ENCODE assay signal across 12 mouse cellular contexts in genomic region chr4:83742806-83743460, GRCm38 (mm10).
DNase-seq lines count a peak whose midpoint lies in the region; ATAC-seq lines count a peak whose summit lies in the region.
"Had no signal": no experiment of that assay in that cellular context is flagged by ENCODE, and none has a peak within 500 bp of the region (broad histone marks: within the 10 kb centered on the region; RNA-seq: fewer than 3 reads in every experiment).

No protein-coding gene starts in this region.

- H3K9ac ChIP-seq in forebrain, embryonic 16.5 days (replicated peaks; ENCODE audit: low read depth, low read length): 0 out of 2 replicates have a peak overlapping the region, but pooled peaks have one; percentile 0
- no peak overlapping the region for H3K9ac ChIP-seq in midbrain, embryonic 12.5 days (replicated peaks)
- no peak overlapping the region for H3K9ac ChIP-seq in liver, embryonic 12.5 days
- H3K9ac ChIP-seq: lung, embryonic 15.5 days had no signal

- intact Hi-C loops in gastrocnemius, postnatal 36 days (cut with DNase I): no loop called here

- no peaks in the 10 kb centered on the region for H3K27me3 ChIP-seq in forebrain, embryonic 16.5 days (replicated peaks; ENCODE audit: control insufficient read depth, insufficient read depth, low read length)
- no peaks in the 10 kb centered on the region for H3K27me3 ChIP-seq in midbrain, embryonic 12.5 days
- no peaks in the 10 kb centered on the region for H3K27me3 ChIP-seq in liver, embryonic 12.5 days (replicated peaks)
- H3K27me3 ChIP-seq: lung, embryonic 15.5 days had no signal

- H3K36me3 ChIP-seq in forebrain, embryonic 16.5 days (ENCODE audit: control insufficient read depth, insufficient read depth): no peaks in the 10 kb centered on the region
- H3K36me3 ChIP-seq in midbrain, embryonic 12.5 days: no peaks in the 10 kb centered on the region
- no peaks in the 10 kb centered on the region for H3K36me3 ChIP-seq in liver, embryonic 12.5 days
- H3K36me3 ChIP-seq: lung, embryonic 15.5 days had no signal

- no peaks in the 10 kb centered on the region for H3K9me3 ChIP-seq in forebrain, embryonic 16.5 days (ENCODE audit: control insufficient read depth, low read length)
- no peaks in the 10 kb centered on the region for H3K9me3 ChIP-seq in midbrain, embryonic 12.5 days
- no peaks in the 10 kb centered on the region for H3K9me3 ChIP-seq in liver, embryonic 12.5 days (replicated peaks)
- H3K9me3 ChIP-seq: lung, embryonic 15.5 days had no signal

- H3K4me1 ChIP-seq in forebrain, embryonic 16.5 days (replicated peaks; ENCODE audit: control insufficient read depth, insufficient read depth, low read length): peaks cover 5% of the 10 kb centered on the region; the same call in 1 of the 2 replicates
- peaks cover 7% of the 10 kb centered on the region; the same call in 1 of the 2 replicates for H3K4me1 ChIP-seq in midbrain, embryonic 12.5 days
- H3K4me1 ChIP-seq in liver, embryonic 12.5 days: peaks cover 4% of the 10 kb centered on the region; the same call in 1 of the 2 replicates
- H3K4me1 ChIP-seq: lung, embryonic 15.5 days had no signal

- H3K4me2 ChIP-seq in forebrain, embryonic 16.5 days (ENCODE audit: low read length): peak overlapping the region; percentile 37
- H3K4me2 ChIP-seq in midbrain, embryonic 12.5 days (replicated peaks): peak overlapping the region; percentile 30
- H3K4me2 ChIP-seq in liver, embryonic 12.5 days: no peak overlapping the region
- H3K4me2 ChIP-seq: lung, embryonic 15.5 days had no signal

- no peak overlapping the region for H3K27ac ChIP-seq in forebrain, embryonic 16.5 days (ENCODE audit: low read length)
- H3K27ac ChIP-seq in midbrain, embryonic 12.5 days (replicated peaks): peak overlapping the region; percentile 8; the same call in 1 of the 2 replicates
- H3K27ac ChIP-seq in liver, embryonic 12.5 days: no peak overlapping the region
- H3K27ac ChIP-seq: left cerebral cortex, adult 2 months; lung, embryonic 15.5 days had no signal

- H3K4me3 ChIP-seq in forebrain, embryonic 16.5 days (replicated peaks; ENCODE audit: low read length): peak overlapping the region; percentile 5
- H3K4me3 ChIP-seq in midbrain, embryonic 12.5 days: no peak overlapping the region
- H3K4me3 ChIP-seq in liver, embryonic 12.5 days: no peak overlapping the region
- H3K4me3 ChIP-seq: left cerebral cortex, adult 2 months; lung, embryonic 15.5 days; myocyte had no signal

- DNase-seq in right cerebral cortex, postnatal 4 days: peak; percentile 5
- no peak for DNase-seq in right cerebral cortex, adult 18-20 months
- DNase-seq in gastrocnemius, postnatal 36 days: no peak
- DNase-seq in adrenal gland, postnatal 36 days: no peak
- DNase-seq: kidney, postnatal 36 days; right cerebral cortex, postnatal 25 days had no signal

- peak; percentile 80 for ATAC-seq in forebrain, embryonic 16.5 days
- ATAC-seq in midbrain, embryonic 12.5 days (ENCODE audit: low FRiP score, low read depth): peak; percentile 82
- ATAC-seq in liver, embryonic 12.5 days: no peak

- WGBS in forebrain, embryonic 16.5 days: 14% methylated on average over 12 of the region's 12 CpGs
- 41% methylated on average over 12 of the region's 12 CpGs for WGBS in midbrain, embryonic 12.5 days
- WGBS in liver, embryonic 12.5 days (ENCODE audit: insufficient replicate concordance): 74% methylated on average over 12 of the region's 12 CpGs
